Mouse (Mus musculus) lung, postnatal 0 days (tissue): ENCODE measurements at regions not wholly inside any gene's neighbourhood (a gene's known extent, or its start where the extent isn't known, plus 50 kb on each side); places are given as distances from the start of the nearest gene placed in this dataset.
"Not testable (repeated sequence)": the region's sequence is repeated elsewhere in the genome, so short reads cannot be mapped to it uniquely, and the experiment has no call there.

Source experiments
- ATAC-seq: fragments of 200-750 bp; cut with Nextera tagmentation; 2 replicates; pipeline ENCODE4 v1.8.0; 2017; ENCODE audit warnings: moderate library complexity
- DNase-seq: peaks from one replicate; pipeline ENCODE4 v3.0.0-alpha.2; 2016; ENCODE audit warnings: low spot score
- H3K27ac ChIP-seq: fragments of 300-500 bp; sonication (generic); 2 replicates; pipeline ENCODE4 v1.5.1; 2014; ENCODE audit warnings: antibody characterized with exemption, mild to moderate bottlenecking, low read length, mixed read lengths
- H3K27me3 ChIP-seq: fragments of 300-500 bp; sonication (generic); replicated peaks from 2 replicates; pipeline ENCODE4 v1.6.1; 2014; ENCODE audit warnings: low read length, mixed read lengths; ENCODE audit not compliant: insufficient read depth
- H3K36me3 ChIP-seq: fragments of 300-500 bp; sonication (generic); 2 replicates; pipeline ENCODE4 v1.6.1; 2014; ENCODE audit warnings: low read length, mixed read lengths; ENCODE audit not compliant: insufficient read depth
- H3K4me1 ChIP-seq: fragments of 300-500 bp; sonication (generic); 2 replicates; pipeline ENCODE4 v1.6.1; 2014; ENCODE audit warnings: antibody characterized with exemption, low read depth, low read length, mixed read lengths; ENCODE audit not compliant: insufficient read depth
- H3K4me2 ChIP-seq: fragments of 300-500 bp; sonication (generic); replicated peaks from 2 replicates; pipeline ENCODE4 v1.6.1; 2014; ENCODE audit warnings: low read depth, mild to moderate bottlenecking, low read length, moderate library complexity, mixed read lengths
- H3K4me3 ChIP-seq: fragments of 300-500 bp; sonication (generic); 2 replicates; pipeline ENCODE4 v1.5.1; 2014; ENCODE audit warnings: low read depth, low read length
- H3K9ac ChIP-seq: fragments of 300-500 bp; sonication (generic); replicated peaks from 2 replicates; pipeline ENCODE4 v1.6.1; 2014; ENCODE audit warnings: low read depth, mild to moderate bottlenecking
- H3K9me3 ChIP-seq: fragments of 300-500 bp; sonication (generic); 2 replicates; pipeline ENCODE4 v1.6.1; 2016; ENCODE audit warnings: low read length, mixed read lengths
- CTCF ChIP-seq: IDR thresholded peaks from 2 replicates; pipeline ENCODE4 v1.5.1; 2016; ENCODE audit warnings: antibody characterized with exemption, mild to moderate bottlenecking
- EP300 ChIP-seq: IDR thresholded peaks from 2 replicates; pipeline ENCODE4 v1.6.1; 2016; ENCODE audit warnings: antibody characterized with exemption, mild to moderate bottlenecking, control low read depth
- WGBS: fragments of 180-500 bp; shearing (Covaris S2); extraction: QIAGEN DNeasy Blood & Tissue Kit; methylation state at CpG from one replicate; pipeline ENCODE4 v1.1.7; 2014; 5-methylcytosine and 5-hydroxymethylcytosine counted together

GRCm38 (mm10) chr3:109251716-109252115 lies 88.7 kb upstream of the Vav3 start:
- TF ChIP-seq EP300 (peak; percentile 32; the same call in 1 of the 2 replicates), CTCF (no peak)
- Histone ChIP-seq H3K9me3 (no peaks in the 10 kb centered on the region), H3K36me3 (no peaks in the 10 kb centered on the region), H3K4me3 (no peak overlapping the region), H3K27ac (no peak overlapping the region), H3K9ac (no peak overlapping the region), H3K4me2 (no peak overlapping the region), H3K4me1 (no peaks in the 10 kb centered on the region), H3K27me3 (no peaks in the 10 kb centered on the region)
- DNase-seq, result peak; percentile 49
- ATAC-seq, result peak; percentile 72
- 42% methylated on average over 1 of the region's 1 CpGs for WGBS

- TF ChIP-seq EP300 (no peak), CTCF (no peak)
- DNase-seq, result peak; percentile 12
- H3K9me3 ChIP-seq, result no peaks in the 10 kb centered on the region
- H3K27me3 ChIP-seq, result no peaks in the 10 kb centered on the region
- H3K4me2 ChIP-seq, result no peak overlapping the region
- H3K9ac ChIP-seq, result no peak overlapping the region
- H3K4me3 ChIP-seq, result no peak overlapping the region
- H3K36me3 ChIP-seq, result no peaks in the 10 kb centered on the region
- peak; percentile 21; the same call in 1 of the 2 replicates for ATAC-seq
- H3K27ac ChIP-seq, result no peak overlapping the region
- 71% methylated on average over 9 of the region's 9 CpGs for WGBS
- H3K4me1 ChIP-seq, result no peaks in the 10 kb centered on the region
Observed at GRCm38 (mm10) chr3:109254001-109254630, 86.3 kb upstream of the Vav3 start.

- peak; percentile 41 for ATAC-seq
- H3K36me3 ChIP-seq, result no peaks in the 10 kb centered on the region
- H3K4me3 ChIP-seq, result no peak overlapping the region
- no peaks in the 10 kb centered on the region for H3K9me3 ChIP-seq
- TF ChIP-seq CTCF (no peak), EP300 (no peak)
- H3K4me2 ChIP-seq, result no peak overlapping the region
- H3K27ac ChIP-seq, result no peak overlapping the region
- 55% methylated on average over 5 of the region's 5 CpGs for WGBS
- no peaks in the 10 kb centered on the region for H3K4me1 ChIP-seq
- peak; percentile 50 for DNase-seq
- no peak overlapping the region for H3K9ac ChIP-seq
- H3K27me3 ChIP-seq, result no peaks in the 10 kb centered on the region
Observed at GRCm38 (mm10) chr3:109254957-109255356, 85.5 kb upstream of the Vav3 start.

GRCm38 (mm10) chr3:109256723-109257122 lies 83.7 kb upstream of the Vav3 start:
- TF ChIP-seq EP300, result no peak
- no peak for TF ChIP-seq CTCF
- no peaks in the 10 kb centered on the region for H3K27me3 ChIP-seq
- H3K9ac ChIP-seq, result no peak overlapping the region
- no peaks in the 10 kb centered on the region for H3K36me3 ChIP-seq
- no peak overlapping the region for H3K4me2 ChIP-seq
- whole genome bisulfite sequencing, result 59% methylated on average over 5 of the region's 5 CpGs
- DNase-seq, result no peak
- no peak overlapping the region for H3K27ac ChIP-seq
- H3K4me1 ChIP-seq, result no peaks in the 10 kb centered on the region
- H3K9me3 ChIP-seq, result no peaks in the 10 kb centered on the region
- ATAC-seq, result no peak
- H3K4me3 ChIP-seq, result no peak overlapping the region

GRCm38 (mm10) chr3:109266947-109267346 lies 73.5 kb upstream of the Vav3 start:
- H3K4me2 ChIP-seq, result not testable (repeated sequence)
- WGBS, result 58% methylated on average over 7 of the region's 8 CpGs

GRCm38 (mm10) chr3:109270783-109271182 lies 69.7 kb upstream of the Vav3 start:
- no peak overlapping the region for H3K4me3 ChIP-seq
- H3K4me1 ChIP-seq, result no peaks in the 10 kb centered on the region
- no peak overlapping the region for H3K9ac ChIP-seq
- H3K27me3 ChIP-seq, result no peaks in the 10 kb centered on the region
- H3K9me3 ChIP-seq, result no peaks in the 10 kb centered on the region
- H3K36me3 ChIP-seq, result no peaks in the 10 kb centered on the region
- H3K27ac ChIP-seq, result no peak overlapping the region
- no peak overlapping the region for H3K4me2 ChIP-seq
- no peak for DNase-seq
- WGBS, result 16% methylated on average over 1 of the region's 1 CpGs
- no peak for ATAC-seq
- no peak for TF ChIP-seq CTCF
- TF ChIP-seq EP300, result no peak

More at GRCm38 (mm10) chr3:109266947-109267346, 73.5 kb upstream of the Vav3 start:
- not testable (repeated sequence) for H3K36me3 ChIP-seq, ATAC-seq, H3K27ac ChIP-seq, H3K4me1 ChIP-seq, H3K9me3 ChIP-seq, H3K27me3 ChIP-seq, H3K9ac ChIP-seq, DNase-seq, H3K4me3 ChIP-seq
